Mouse (Mus musculus) embryonic facial prominence, embryonic 14.5 days (tissue): ENCODE data around the gene Psmd1. TPM values are rescaled to one million over a fixed set of nuclear protein-coding genes. Genes with fewer than 3 reads are reported as not detected.
A peak's percentile ranks its signal among the peaks of the same experiment; 100 is the strongest.

Source experiments
- ATAC-seq: fragments of 200-750 bp; cut with Nextera tagmentation; 2 replicates; pipeline ENCODE4 v1.8.0; 2017; ENCODE audit warnings: low read depth, moderate number of reproducible peaks, moderate TSS enrichment
- DNase-seq: peaks from one replicate; pipeline ENCODE4 v3.0.0-alpha.2; 2015; ENCODE audit warnings: low spot score
- H3K27ac ChIP-seq: fragments of 300-500 bp; sonication (generic); replicated peaks from 2 replicates; pipeline ENCODE4 v1.5.1; 2014; ENCODE audit warnings: low read depth, mild to moderate bottlenecking, low read length, moderate library complexity
- H3K27me3 ChIP-seq: fragments of 300-500 bp; sonication (generic); replicated peaks from 2 replicates; pipeline ENCODE4 v1.6.1; 2014; ENCODE audit warnings: low read length; ENCODE audit not compliant: control insufficient read depth, insufficient read depth
- H3K36me3 ChIP-seq: fragments of 300-500 bp; sonication (generic); 2 replicates; pipeline ENCODE4 v1.6.1; 2014; ENCODE audit warnings: low read length, mixed read lengths; ENCODE audit not compliant: control insufficient read depth, insufficient read depth
- H3K4me1 ChIP-seq: fragments of 300-500 bp; sonication (generic); 2 replicates; pipeline ENCODE4 v1.6.1; 2014; ENCODE audit warnings: antibody characterized with exemption, low read length; ENCODE audit not compliant: control insufficient read depth, insufficient read depth
- H3K4me2 ChIP-seq: fragments of 300-500 bp; sonication (generic); 2 replicates; pipeline ENCODE4 v1.6.1; 2014; ENCODE audit warnings: low read depth, mild to moderate bottlenecking, low read length, moderate library complexity, mixed read lengths
- H3K4me3 ChIP-seq: fragments of 300-500 bp; sonication (generic); 2 replicates; pipeline ENCODE4 v1.5.1; 2014; ENCODE audit warnings: low read depth, mild to moderate bottlenecking, low read length
- H3K9ac ChIP-seq: fragments of 300-500 bp; sonication (generic); 2 replicates; pipeline ENCODE4 v1.6.1; 2014; ENCODE audit warnings: low read depth, mild to moderate bottlenecking, low read length, moderate library complexity, mixed read lengths
- H3K9me3 ChIP-seq: fragments of 300-500 bp; sonication (generic); 2 replicates; pipeline ENCODE4 v1.6.1; 2016; ENCODE audit warnings: low read length; ENCODE audit not compliant: control insufficient read depth
- WGBS: fragments of 180-500 bp; shearing (Covaris S2); extraction: QIAGEN DNeasy Blood & Tissue Kit; methylation state at CpG from one replicate; pipeline ENCODE4 v1.1.7; 2014; 5-methylcytosine and 5-hydroxymethylcytosine counted together
- polyA plus RNA-seq: library from polyadenylated mRNA; unstranded; fragments of >200 nt; fragmentation: Nextera tagmentation; extraction: Ambion mirVana; gene quantifications from 2 replicates; pipeline ENCODE4 v1.2.1, GENCODE M21; 2014

Psmd1 gene
- polyA plus RNA-seq, 1 experiment from 2014 or later, result 159 TPM

- ATAC-seq (peak; percentile 41; the same call in 1 of the 2 replicates), DNase-seq (peak; percentile 64)
- H3K4me3 ChIP-seq, result no peak overlapping the region
- no peaks in the 10 kb centered on the region for H3K4me1 ChIP-seq
- WGBS, result 66% methylated on average over 4 of the region's 4 CpGs
- no peak overlapping the region for H3K27ac ChIP-seq
- H3K36me3 ChIP-seq, result no peaks in the 10 kb centered on the region
- peaks cover 8% of the 10 kb centered on the region; the same call in 1 of the 2 replicates for H3K9me3 ChIP-seq
- H3K4me2 ChIP-seq, result no peak overlapping the region
- H3K27me3 ChIP-seq, result peaks cover 22% of the 10 kb centered on the region
- H3K9ac ChIP-seq, result no peak overlapping the region
These were observed 24.1 kb upstream of the Psmd1 start for GRCm38 (mm10) chr1:86040131-86040530.

- DNase-seq, result no peak
- no peak for ATAC-seq
- Histone ChIP-seq H3K36me3 (no peaks in the 10 kb centered on the region), H3K27me3 (peaks cover 29% of the 10 kb centered on the region), H3K9ac (no peak overlapping the region), H3K4me2 (no peak overlapping the region), H3K4me1 (no peaks in the 10 kb centered on the region), H3K9me3 (peaks cover 8% of the 10 kb centered on the region; the same call in 1 of the 2 replicates), H3K27ac (no peak overlapping the region), H3K4me3 (no peak overlapping the region)
- 87% methylated on average over 3 of the region's 3 CpGs for WGBS
These were observed 23.4 kb upstream of the Psmd1 start for GRCm38 (mm10) chr1:86040817-86041216.

GRCm38 (mm10) chr1:86045056-86045455 lies 19.1 kb upstream of the Psmd1 start:
- H3K4me2 ChIP-seq, result no peak overlapping the region
- WGBS, result 55% methylated on average over 4 of the region's 4 CpGs
- no peak for DNase-seq
- H3K9ac ChIP-seq, result no peak overlapping the region
- 0 out of 2 replicates have a peak, but pooled peaks cover 8% of the 10 kb centered on the region for H3K4me1 ChIP-seq
- no peaks in the 10 kb centered on the region for H3K36me3 ChIP-seq
- no peak overlapping the region for H3K27ac ChIP-seq
- no peak for ATAC-seq
- no peak overlapping the region for H3K4me3 ChIP-seq
- H3K27me3 ChIP-seq, result peaks cover 64% of the 10 kb centered on the region
- H3K9me3 ChIP-seq, result peaks cover 8% of the 10 kb centered on the region; the same call in 1 of the 2 replicates

- no peak within 1 kb of the TSS for H3K27ac ChIP-seq
- peaks cover 64% of the 10 kb centered on the region for H3K27me3 ChIP-seq
- H3K4me3 ChIP-seq, result peak within 1 kb of the TSS; percentile 56
- 2% methylated on average over 16 of the region's 110 CpGs for WGBS
- H3K9ac ChIP-seq, result peak within 1 kb of the TSS; percentile 67
- 0 out of 2 replicates have a peak, but pooled peaks cover 8% of the 10 kb centered on the region for H3K4me1 ChIP-seq
- H3K36me3 ChIP-seq, result no peaks in the 10 kb centered on the region
- peak within 1 kb of the TSS; percentile 96 for H3K4me2 ChIP-seq
- ATAC-seq, result peak; percentile 78
- peaks cover 8% of the 10 kb centered on the region; the same call in 1 of the 2 replicates for H3K9me3 ChIP-seq
- DNase-seq, result no peak
These were observed 18.1 kb upstream of the Psmd1 start, which contains the start of gene 2810459M11Rik for GRCm38 (mm10) chr1:86045848-86046805. Gene 2810459M11Rik, plus strand, starts transcription at chr1:86045863.

DNA sequence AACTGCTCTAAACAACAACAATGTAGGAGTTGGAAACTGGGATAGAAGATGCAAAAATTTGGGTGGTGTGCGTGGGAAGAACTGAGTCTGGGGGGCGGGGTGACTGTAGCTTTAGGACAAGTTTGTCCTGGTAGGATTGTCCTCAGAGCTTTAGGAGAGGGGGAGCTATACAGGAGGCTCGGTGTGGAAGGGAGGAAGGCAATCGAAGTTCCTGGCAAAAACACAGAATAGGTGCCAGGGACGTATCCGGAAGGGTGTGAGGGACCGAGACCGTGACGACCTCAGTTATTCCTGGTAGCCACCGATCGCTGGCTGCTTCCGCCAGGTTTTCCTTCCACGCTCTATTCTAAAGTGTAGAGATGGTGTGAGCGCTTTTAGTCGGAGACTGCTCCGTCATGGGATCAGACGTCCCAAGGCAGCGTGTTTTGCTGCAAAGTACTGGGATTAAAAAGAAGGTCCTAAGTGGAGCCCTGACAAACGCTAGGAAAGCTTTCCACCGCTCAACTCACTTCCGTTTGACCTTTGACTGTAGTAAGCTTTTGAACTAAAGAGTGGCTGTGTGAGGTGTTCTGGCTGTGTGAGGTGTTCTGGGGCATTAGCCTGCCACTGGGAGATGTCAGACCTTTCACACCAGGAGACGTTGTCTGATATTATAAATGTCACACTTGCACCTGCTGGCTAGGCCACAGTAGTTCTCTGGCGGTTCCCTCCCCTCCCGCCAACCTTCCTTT lies 17.2 kb upstream of the Psmd1 start:
- ATAC-seq, result no peak
- H3K4me1 ChIP-seq, result 0 out of 2 replicates have a peak, but pooled peaks cover 8% of the 10 kb centered on the region
- 7% methylated on average over 24 of the region's 24 CpGs for WGBS
- peaks cover 64% of the 10 kb centered on the region for H3K27me3 ChIP-seq
- H3K4me3 ChIP-seq, result peak overlapping the region; percentile 56
- H3K36me3 ChIP-seq, result no peaks in the 10 kb centered on the region
- H3K9ac ChIP-seq, result peak overlapping the region; percentile 67; the same call in 1 of the 2 replicates
- no peak for DNase-seq
- no peak overlapping the region for H3K27ac ChIP-seq
- H3K4me2 ChIP-seq, result peak overlapping the region; percentile 96
- H3K9me3 ChIP-seq, result peaks cover 1% of the 10 kb centered on the region; the same call in 1 of the 2 replicates

GRCm38 (mm10) chr1:86048231-86048630 lies 16.0 kb upstream of the Psmd1 start:
- Histone ChIP-seq H3K9me3 (no peaks in the 10 kb centered on the region), H3K4me3 (no peak overlapping the region), H3K27me3 (peaks cover 61% of the 10 kb centered on the region), H3K36me3 (no peaks in the 10 kb centered on the region), H3K4me1 (0 out of 2 replicates have a peak, but pooled peaks cover 8% of the 10 kb centered on the region), H3K9ac (no peak overlapping the region), H3K4me2 (no peak overlapping the region), H3K27ac (no peak overlapping the region)
- DNase-seq, result no peak
- ATAC-seq, result no peak
- 70% methylated on average over 4 of the region's 4 CpGs for WGBS

- Histone ChIP-seq H3K27ac (no peak overlapping the region), H3K4me3 (no peak overlapping the region), H3K4me1 (0 out of 2 replicates have a peak, but pooled peaks cover 8% of the 10 kb centered on the region), H3K27me3 (peaks cover 56% of the 10 kb centered on the region), H3K4me2 (no peak overlapping the region), H3K9me3 (no peaks in the 10 kb centered on the region), H3K9ac (no peak overlapping the region), H3K36me3 (no peaks in the 10 kb centered on the region)
- 82% methylated on average over 3 of the region's 3 CpGs for WGBS
- ATAC-seq, result no peak
- no peak for DNase-seq
These were observed 15.4 kb upstream of the Psmd1 start for GRCm38 (mm10) chr1:86048744-86049143.

DNA sequence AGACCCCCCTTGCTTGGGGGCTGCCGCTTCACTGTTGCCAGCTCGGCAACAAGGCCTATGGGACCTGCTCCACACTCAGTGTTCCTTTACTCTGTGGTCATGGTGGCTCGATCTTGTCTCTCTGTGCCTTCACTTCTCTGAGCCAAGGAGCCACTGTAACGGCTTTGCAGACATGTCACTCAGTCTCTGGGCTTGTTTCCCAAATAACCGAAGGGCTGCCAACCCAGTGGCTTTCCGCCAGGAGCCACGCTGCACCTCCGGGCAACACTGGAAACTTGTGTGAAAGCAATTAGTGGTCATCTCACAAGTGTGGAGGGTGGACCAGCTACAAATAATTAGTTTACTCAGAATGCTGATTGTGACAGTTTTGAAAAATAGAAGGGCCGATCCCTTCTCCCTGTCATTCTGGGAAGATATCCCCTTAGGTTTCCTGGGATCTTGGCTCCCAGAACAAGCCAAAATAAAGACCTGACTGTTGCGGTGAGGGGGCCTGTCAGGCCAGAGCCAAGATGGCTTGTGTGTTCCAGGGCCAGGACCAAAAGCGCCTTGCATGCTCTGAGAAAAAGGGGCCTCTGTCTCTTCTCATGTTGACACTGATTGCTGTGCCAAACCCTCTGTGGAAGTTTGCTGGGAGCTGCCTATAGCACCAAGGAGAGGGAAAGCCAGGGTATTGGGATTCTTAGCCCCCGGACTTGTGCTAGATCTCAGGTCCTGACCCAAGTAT lies 10.8 kb upstream of the Psmd1 start:
- Histone ChIP-seq H3K9ac (no peak overlapping the region; the same call in 1 of the 2 replicates), H3K27me3 (peaks cover 9% of the 10 kb centered on the region), H3K36me3 (no peaks in the 10 kb centered on the region), H3K4me1 (no peaks in the 10 kb centered on the region), H3K27ac (0 out of 2 replicates have a peak overlapping the region, but pooled peaks have one; percentile 28), H3K4me2 (no peak overlapping the region), H3K9me3 (no peaks in the 10 kb centered on the region), H3K4me3 (no peak overlapping the region)
- 59% methylated on average over 12 of the region's 12 CpGs for WGBS
- peak; percentile 61 for DNase-seq
- peak; percentile 41; the same call in 1 of the 2 replicates for ATAC-seq
